Mouse (Mus musculus) neural tube, embryonic 10.5 days (tissue): ENCODE results near the gene 4930550C14Rik.
A peak's percentile ranks its signal among the peaks of the same experiment; 100 is the strongest.

Experiments
- DNase-seq: peaks from one replicate; pipeline ENCODE4 v3.0.0-alpha.2; 2017; ENCODE audit warnings: low spot score; ENCODE audit errors: extremely low spot score

Gene 4930550C14Rik

GRCm38 (mm10) chr9:53404050-53404752 is 2.1 kb downstream of the 4930550C14Rik start:
- no peak for DNase-seq

GRCm38 (mm10) chr9:53404753-53405722 is 2.9 kb downstream of the 4930550C14Rik start:
- DNase-seq: peak; percentile 81

- no peak for DNase-seq
Observed at GRCm38 (mm10) chr9:53408548-53408947, 6.4 kb downstream of the 4930550C14Rik start.

- no peak for DNase-seq
Observed at GRCm38 (mm10) chr9:53408953-53409361, 6.8 kb downstream of the 4930550C14Rik start.

- no peak for DNase-seq
Observed at GRCm38 (mm10) chr9:53409427-53409826, 7.3 kb downstream of the 4930550C14Rik start.

- DNase-seq: no peak
Observed at GRCm38 (mm10) chr9:53422133-53422896, 20.2 kb downstream of the 4930550C14Rik start.

GRCm38 (mm10) chr9:53426726-53427125 is 24.6 kb downstream of the 4930550C14Rik start:
- DNase-seq: no peak

GRCm38 (mm10) chr9:53427638-53428037 is 25.5 kb downstream of the 4930550C14Rik start:
- DNase-seq: no peak

GRCm38 (mm10) chr9:53435830-53436570 is 33.9 kb downstream of the 4930550C14Rik start:
- no peak for DNase-seq

- DNase-seq: no peak
Observed at GRCm38 (mm10) chr9:53450609-53451008, 48.5 kb downstream of the 4930550C14Rik start.

GRCm38 (mm10) chr9:53452038-53452437 is 49.9 kb downstream of the 4930550C14Rik start:
- DNase-seq: no peak

- DNase-seq: no peak
Observed at GRCm38 (mm10) chr9:53472806-53473518, 70.8 kb downstream of the 4930550C14Rik start.
